Mouse (Mus musculus): ENCODE data around the gene Mipep.

Gene Mipep

GRCm38 (mm10) chr14:60757722-60758121 lies 26.7 kb upstream of the Mipep start:
- no peak for DNase-seq

GRCm38 (mm10) chr14:60759097-60759496 lies 25.3 kb upstream of the Mipep start:
- DNase-seq: no peak

- DNase-seq: no peak
These were observed 22.6 kb upstream of the Mipep start for GRCm38 (mm10) chr14:60761801-60762200.

- DNase-seq: no peak
These were observed 21.6 kb upstream of the Mipep start for GRCm38 (mm10) chr14:60762754-60763153.

- no peak for DNase-seq
These were observed 20.6 kb upstream of the Mipep start for GRCm38 (mm10) chr14:60763746-60764145.

- no peak for DNase-seq
These were observed 19.8 kb upstream of the Mipep start for GRCm38 (mm10) chr14:60764526-60764925.

- no peak for DNase-seq
These were observed 19.3 kb upstream of the Mipep start for GRCm38 (mm10) chr14:60765025-60765424.

GRCm38 (mm10) chr14:60767884-60768283 lies 16.5 kb upstream of the Mipep start, which contains the start of gene C1qtnf9:
TSS of gene C1qtnf9 (plus strand) at chr14:60768134.
- DNase-seq: no peak

- no peak for DNase-seq
These were observed 15.0 kb upstream of the Mipep start for GRCm38 (mm10) chr14:60769340-60769739.

GRCm38 (mm10) chr14:60770594-60770993 lies 13.8 kb upstream of the Mipep start:
- peak; percentile 42 for DNase-seq

- DNase-seq: peak; percentile 80
These were observed 13.3 kb upstream of the Mipep start for GRCm38 (mm10) chr14:60771057-60771456.

- no peak for DNase-seq
These were observed 10.9 kb upstream of the Mipep start for GRCm38 (mm10) chr14:60773476-60773875.

GRCm38 (mm10) chr14:60776521-60776920 lies 7.9 kb upstream of the Mipep start:
- no peak for DNase-seq

- DNase-seq: no peak
These were observed 6.9 kb upstream of the Mipep start for GRCm38 (mm10) chr14:60777485-60777919.

GRCm38 (mm10) chr14:60779198-60779597 lies 5.2 kb upstream of the Mipep start:
- no peak for DNase-seq

- no peak for DNase-seq
These were observed 2.2 kb upstream of the Mipep start for GRCm38 (mm10) chr14:60782121-60782656.

- no peak for DNase-seq
These were observed 1.2 kb upstream of the Mipep start for GRCm38 (mm10) chr14:60783196-60783595.

- peak; percentile 51 for DNase-seq
These were observed 5.7 kb downstream of the Mipep start for GRCm38 (mm10) chr14:60790103-60790502.

GRCm38 (mm10) chr14:60796600-60797322 lies 12.4 kb downstream of the Mipep start:
- no peak for DNase-seq

GRCm38 (mm10) chr14:60797596-60797995 lies 13.2 kb downstream of the Mipep start:
- no peak for DNase-seq

- DNase-seq: no peak
These were observed 14.3 kb downstream of the Mipep start for GRCm38 (mm10) chr14:60798721-60799120.

GRCm38 (mm10) chr14:60799762-60800728 lies 15.7 kb downstream of the Mipep start:
- DNase-seq: no peak

GRCm38 (mm10) chr14:60802026-60802425 lies 17.7 kb downstream of the Mipep start:
- no peak for DNase-seq

Measured in cerebellum, adult 9-11 months (tissue).